Mouse (Mus musculus) heart, postnatal 0 days (tissue): ENCODE data around the gene 4932438H23Rik. TPM values are rescaled to one million over a fixed set of nuclear protein-coding genes. Genes with fewer than 3 reads are reported as not detected.

Experiments
- ATAC-seq: fragments of 200-750 bp; cut with Nextera tagmentation; 2 replicates; pipeline ENCODE4 v1.8.0; 2017; ENCODE audit warnings: low read depth, moderate number of reproducible peaks, moderate library complexity; ENCODE audit not compliant: insufficient read depth
- DNase-seq: peaks from one replicate; pipeline ENCODE4 v3.0.0-alpha.2; 2016; ENCODE audit warnings: low spot score
- H3K27ac ChIP-seq: fragments of 300-500 bp; sonication (generic); 2 replicates; pipeline ENCODE4 v1.5.1; 2014; ENCODE audit warnings: low read depth, mild to moderate bottlenecking
- H3K27me3 ChIP-seq: fragments of 300-500 bp; sonication (generic); 2 replicates; pipeline ENCODE4 v1.6.1; 2014; ENCODE audit warnings: low read length, mixed read lengths; ENCODE audit not compliant: control insufficient read depth, insufficient read depth
- H3K36me3 ChIP-seq: fragments of 300-500 bp; sonication (generic); replicated peaks from 2 replicates; pipeline ENCODE4 v1.6.1; 2014; ENCODE audit warnings: low read length, mixed read lengths; ENCODE audit not compliant: control insufficient read depth, insufficient read depth
- H3K4me1 ChIP-seq: fragments of 300-500 bp; sonication (generic); 2 replicates; pipeline ENCODE4 v1.6.1; 2014; ENCODE audit warnings: antibody characterized with exemption; ENCODE audit not compliant: control insufficient read depth, insufficient read depth
- H3K4me2 ChIP-seq: fragments of 300-500 bp; sonication (generic); 2 replicates; pipeline ENCODE4 v1.6.1; 2014; ENCODE audit warnings: low read depth, mild to moderate bottlenecking, low read length, moderate library complexity
- H3K4me3 ChIP-seq: fragments of 300-500 bp; sonication (generic); 2 replicates; pipeline ENCODE4 v1.5.1; 2014; ENCODE audit warnings: low read depth, low read length
- H3K9ac ChIP-seq: fragments of 300-500 bp; sonication (generic); replicated peaks from 2 replicates; pipeline ENCODE4 v1.6.1; 2014; ENCODE audit warnings: low read depth, low read length, mixed read lengths
- H3K9me3 ChIP-seq: fragments of 300-500 bp; sonication (generic); replicated peaks from 2 replicates; pipeline ENCODE4 v1.6.1; 2016; ENCODE audit warnings: low read length; ENCODE audit not compliant: control insufficient read depth
- CTCF ChIP-seq: IDR thresholded peaks from 2 replicates; pipeline ENCODE4 v1.5.1; 2016; ENCODE audit warnings: antibody characterized with exemption, control low read depth, low read depth
- EP300 ChIP-seq: IDR thresholded peaks from 2 replicates; pipeline ENCODE4 v1.6.1; 2016; ENCODE audit warnings: antibody characterized with exemption, low read depth
- WGBS: fragments of 180-500 bp; shearing (Covaris S2); extraction: QIAGEN DNeasy Blood & Tissue Kit; methylation state at CpG from one replicate; pipeline ENCODE4 v1.1.7; 2014; 5-methylcytosine and 5-hydroxymethylcytosine counted together
- polyA plus RNA-seq: library from polyadenylated mRNA; unstranded; fragments of >200 nt; fragmentation: Nextera tagmentation; extraction: Ambion mirVana; gene quantifications from 2 replicates; pipeline ENCODE4 v1.2.1, GENCODE M21; 2015
- total RNA-seq: library from RNA; depleted of rRNA; stranded (reverse); fragments of >200 nt; gene quantifications from 2 replicates; pipeline ENCODE4 v1.2.3, GENCODE M21; 2014; ENCODE audit warnings: low replicate concordance

Gene 4932438H23Rik
- total and polyA plus RNA-seq, 2 experiments from 2014 or later: 0.11 to 0.14 TPM

DNA sequence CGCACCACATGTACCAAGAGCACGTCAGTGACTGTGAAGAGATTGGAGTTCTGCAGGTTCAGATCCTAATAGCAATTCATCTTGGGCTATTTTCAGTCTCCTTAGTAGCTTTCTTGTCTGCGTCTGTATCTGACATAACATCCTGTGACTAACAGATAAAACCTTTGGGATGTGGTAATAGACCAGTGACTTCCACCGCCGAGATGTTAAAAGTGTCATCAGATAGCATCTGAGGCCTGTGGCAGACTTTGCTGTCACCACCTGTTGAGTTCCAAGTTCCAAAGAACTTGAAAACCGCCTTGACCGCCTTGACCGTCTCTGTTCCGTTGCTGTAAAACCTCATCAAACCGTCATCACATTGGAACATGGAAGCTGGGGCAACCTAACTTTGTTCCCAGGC, 31.1 kb downstream of the 4932438H23Rik start:
- ATAC-seq: no peak
- Histone ChIP-seq H3K36me3 (no peaks in the 10 kb centered on the region), H3K4me1 (no peaks in the 10 kb centered on the region), H3K4me3 (no peak overlapping the region), H3K27me3 (0 out of 2 replicates have a peak, but pooled peaks cover 4% of the 10 kb centered on the region), H3K27ac (no peak overlapping the region), H3K4me2 (no peak overlapping the region), H3K9ac (no peak overlapping the region), H3K9me3 (no peaks in the 10 kb centered on the region)
- WGBS: 66% methylated on average over 10 of the region's 10 CpGs
- TF ChIP-seq CTCF: no peak
- no peak for TF ChIP-seq EP300
- no peak for DNase-seq

DNA sequence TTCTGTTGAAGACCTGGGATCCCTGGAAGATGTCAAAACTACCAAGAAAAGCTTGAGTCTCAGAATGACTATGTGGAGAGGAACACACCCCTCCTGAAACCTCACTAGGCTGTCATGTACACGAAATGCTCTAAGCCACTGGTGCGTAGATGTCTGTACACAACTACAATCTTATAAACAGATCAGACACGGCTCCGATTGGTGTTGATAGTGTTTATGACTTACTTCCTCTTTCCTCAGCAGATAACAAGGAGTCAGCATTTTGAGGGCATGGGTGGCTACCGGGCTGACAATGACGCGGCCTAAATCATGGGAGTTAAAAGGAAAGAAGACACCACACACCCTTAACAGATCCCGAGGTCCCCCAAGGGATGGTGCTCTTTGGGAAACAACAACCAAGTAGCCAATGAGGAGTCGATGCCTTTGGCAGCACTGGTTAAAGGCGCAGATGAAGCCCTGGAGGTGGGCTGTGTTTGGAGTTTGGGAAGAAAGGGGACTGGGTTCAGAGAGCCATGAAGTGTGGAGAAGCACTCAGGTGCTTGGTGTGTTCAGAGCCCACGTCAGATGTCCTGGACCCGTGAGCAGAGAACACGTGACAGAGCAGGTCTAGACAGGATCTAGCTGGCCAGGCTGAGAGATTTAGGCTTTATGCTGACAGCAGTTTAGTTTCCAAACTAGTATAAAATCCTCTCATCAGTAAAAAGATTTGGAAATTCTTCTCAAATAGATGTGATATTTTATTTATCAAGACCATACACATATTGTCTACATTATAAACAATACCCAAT, 33.2 kb downstream of the 4932438H23Rik start:
- 65% methylated on average over 13 of the region's 13 CpGs for WGBS
- Histone ChIP-seq H3K4me1 (no peaks in the 10 kb centered on the region), H3K9ac (no peak overlapping the region), H3K27ac (no peak overlapping the region), H3K36me3 (no peaks in the 10 kb centered on the region), H3K27me3 (0 out of 2 replicates have a peak, but pooled peaks cover 4% of the 10 kb centered on the region), H3K4me2 (no peak overlapping the region), H3K4me3 (no peak overlapping the region), H3K9me3 (no peaks in the 10 kb centered on the region)
- TF ChIP-seq EP300 (no peak), CTCF (no peak)
- no peak for ATAC-seq
- DNase-seq: no peak

DNA sequence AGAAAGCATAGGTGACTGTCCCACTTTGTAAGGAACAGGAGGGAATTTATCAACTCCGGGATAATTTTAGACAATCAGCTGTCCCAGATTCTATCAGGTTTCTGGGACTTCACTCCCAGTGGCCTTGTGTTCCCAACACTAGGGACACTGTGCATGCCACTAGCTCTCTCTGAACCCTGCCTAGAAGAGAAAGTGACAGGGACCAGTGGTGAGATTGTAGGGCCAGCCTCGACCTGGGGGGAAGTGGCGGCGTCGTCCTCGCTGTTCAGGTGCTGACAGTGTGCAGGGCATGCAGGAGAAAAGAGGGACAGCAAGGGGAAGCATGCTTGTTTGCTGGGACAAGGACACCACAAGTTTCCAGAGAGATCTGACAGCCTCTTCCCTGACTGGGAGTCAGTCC, 37.2 kb downstream of the 4932438H23Rik start:
- 0 out of 2 replicates have a peak, but pooled peaks cover 9% of the 10 kb centered on the region for H3K27me3 ChIP-seq
- no peak overlapping the region for H3K4me3 ChIP-seq
- no peak for TF ChIP-seq CTCF
- TF ChIP-seq EP300: no peak
- H3K27ac ChIP-seq: no peak overlapping the region
- no peaks in the 10 kb centered on the region for H3K9me3 ChIP-seq
- no peaks in the 10 kb centered on the region for H3K36me3 ChIP-seq
- 34% methylated on average over 6 of the region's 6 CpGs for WGBS
- no peak for ATAC-seq
- no peak overlapping the region for H3K9ac ChIP-seq
- 0 out of 2 replicates have a peak, but pooled peaks cover 3% of the 10 kb centered on the region for H3K4me1 ChIP-seq
- no peak overlapping the region for H3K4me2 ChIP-seq
- DNase-seq: no peak

DNA sequence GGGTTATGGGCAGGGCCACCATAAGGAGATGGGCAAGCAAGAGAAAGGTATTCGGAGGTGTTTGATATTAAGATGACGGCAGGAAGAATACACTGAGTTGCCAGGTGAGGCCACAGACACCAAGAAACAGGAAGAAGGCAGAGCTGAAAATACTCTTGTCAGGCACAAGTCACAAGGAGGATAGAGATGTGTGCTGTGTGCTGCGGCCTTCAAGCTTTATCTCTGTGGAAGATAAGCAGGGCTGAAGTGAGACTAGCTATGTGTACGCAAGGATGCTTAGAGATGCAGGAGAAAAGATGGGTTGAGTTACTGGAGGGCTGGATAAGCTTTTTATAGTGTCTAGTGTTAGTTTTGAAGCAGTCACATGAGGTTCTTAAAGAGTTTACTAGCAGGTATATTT, 37.7 kb downstream of the 4932438H23Rik start:
- no peak for ATAC-seq
- Histone ChIP-seq H3K27ac (no peak overlapping the region), H3K9me3 (no peaks in the 10 kb centered on the region), H3K4me1 (0 out of 2 replicates have a peak, but pooled peaks cover 3% of the 10 kb centered on the region), H3K27me3 (0 out of 2 replicates have a peak, but pooled peaks cover 9% of the 10 kb centered on the region), H3K9ac (no peak overlapping the region), H3K4me3 (no peak overlapping the region), H3K4me2 (no peak overlapping the region), H3K36me3 (no peaks in the 10 kb centered on the region)
- no peak for DNase-seq
- 57% methylated on average over 4 of the region's 4 CpGs for WGBS
- TF ChIP-seq CTCF: no peak
- no peak for TF ChIP-seq EP300

DNA sequence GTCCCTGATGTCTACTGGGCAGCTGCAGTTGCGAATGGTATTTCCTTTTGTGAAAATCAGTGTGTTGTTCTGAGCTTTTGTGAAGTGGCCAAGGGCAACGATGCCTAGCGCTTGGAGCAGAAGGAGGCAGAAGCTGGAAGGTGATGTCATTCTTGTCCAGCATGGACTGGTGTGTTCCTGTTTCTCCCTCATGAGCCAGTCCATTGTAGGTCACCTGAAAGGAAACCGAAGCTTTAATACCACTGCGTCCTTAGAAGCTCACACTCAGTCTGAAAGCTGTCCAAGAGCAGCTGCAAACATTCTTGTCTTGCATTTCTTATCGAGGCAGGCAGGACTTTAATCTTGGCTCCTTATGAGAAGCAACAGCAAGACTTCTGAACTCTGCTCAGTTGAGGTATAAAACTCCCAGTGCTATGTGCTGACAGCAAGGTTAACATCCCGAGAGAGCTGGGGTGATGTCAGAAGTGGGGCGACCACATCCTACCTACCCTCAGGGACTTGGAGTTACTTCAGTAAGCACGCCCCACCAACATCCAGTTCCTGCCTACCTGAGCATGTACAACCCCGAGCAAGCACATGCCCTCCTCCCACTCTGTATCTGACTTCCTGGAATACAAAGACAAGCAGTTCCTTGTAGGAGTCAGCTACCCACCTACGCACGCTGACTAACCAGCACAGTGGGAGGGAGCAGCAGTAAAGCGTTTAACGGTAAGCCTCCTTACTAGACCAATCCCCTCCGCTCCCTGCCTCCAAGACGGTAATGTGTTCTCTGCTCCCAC, 38.7 kb downstream of the 4932438H23Rik start:
- DNase-seq (peak; percentile 33), ATAC-seq (peak; percentile 64)
- Histone ChIP-seq H3K4me1 (0 out of 2 replicates have a peak, but pooled peaks cover 3% of the 10 kb centered on the region), H3K4me2 (no peak overlapping the region), H3K9ac (no peak overlapping the region), H3K36me3 (no peaks in the 10 kb centered on the region), H3K4me3 (no peak overlapping the region), H3K9me3 (no peaks in the 10 kb centered on the region), H3K27ac (no peak overlapping the region), H3K27me3 (0 out of 2 replicates have a peak, but pooled peaks cover 9% of the 10 kb centered on the region)
- no peak for TF ChIP-seq CTCF
- TF ChIP-seq EP300: no peak
- 40% methylated on average over 16 of the region's 16 CpGs for WGBS
